Mouse (Mus musculus): ENCODE results near the gene Zfp367.
A peak's percentile ranks its signal among the peaks of the same experiment; 100 is the strongest.

The Zfp367 gene

DNA sequence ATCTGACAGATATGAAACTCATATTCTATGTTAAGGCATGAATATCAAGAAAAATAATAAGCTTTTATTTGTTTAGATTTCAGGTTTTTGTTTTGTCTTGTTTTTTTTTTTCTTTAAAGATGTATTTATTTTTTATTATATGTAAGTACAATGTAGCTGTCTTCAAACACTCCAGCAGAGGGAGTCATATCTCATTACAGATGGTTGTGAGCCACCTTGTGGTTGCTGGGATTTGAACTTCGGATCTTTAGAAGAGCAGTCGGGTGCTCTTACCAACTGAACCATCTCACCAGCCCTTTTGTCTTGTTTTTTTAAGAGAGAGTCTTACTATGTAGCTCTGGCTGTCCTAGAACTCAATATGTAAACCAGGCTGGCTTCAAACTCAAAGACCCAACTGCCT lies 35.6 kb downstream of the Zfp367 start:
- Histone ChIP-seq H3K9me3 (ENCODE audit: low read length) (no peaks in the 10 kb centered on the region), H3K4me3 (replicated peaks; ENCODE audit: low read length) (no peak overlapping the region), H3K27me3 (ENCODE audit: insufficient read depth, low read length) (no peaks in the 10 kb centered on the region), H3K4me1 (replicated peaks; ENCODE audit: low read depth, low read length) (peaks cover 10% of the 10 kb centered on the region), H3K36me3 (ENCODE audit: insufficient read depth, low read length) (no peaks in the 10 kb centered on the region)
- TF ChIP-seq CTCF (conservative IDR thresholded peaks at IDR 0.05; ENCODE audit: low read length) = peak; percentile 23
- no peak for TF ChIP-seq POU5F1 (IDR thresholded peaks at IDR 0.05; ENCODE audit: borderline replicate concordance, low read length)

DNA sequence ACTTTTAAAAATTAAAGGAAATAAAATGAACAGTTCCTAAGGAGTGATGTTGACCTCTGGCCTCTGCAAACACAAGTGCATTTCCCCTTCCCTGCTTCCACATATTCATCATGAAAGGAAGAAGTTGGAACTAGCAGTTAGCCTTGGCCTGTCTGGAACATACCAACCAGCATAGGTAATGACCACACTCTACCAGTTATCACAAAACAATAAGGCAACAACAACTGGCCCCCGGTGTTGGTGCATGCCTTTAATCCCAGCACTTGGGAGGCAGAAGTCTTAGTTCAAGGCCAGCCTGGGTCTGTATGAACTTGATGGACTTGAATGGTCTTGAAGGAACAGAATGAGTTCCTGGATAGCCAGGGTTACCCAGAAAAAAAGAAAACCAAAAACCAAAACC lies 42.6 kb downstream of the Zfp367 start:
- TF ChIP-seq CTCF (conservative IDR thresholded peaks at IDR 0.05; ENCODE audit: low read length) (no peak), POU5F1 (IDR thresholded peaks at IDR 0.05; ENCODE audit: borderline replicate concordance, low read length) (no peak), NANOG (IDR thresholded peaks at IDR 0.05; ENCODE audit: borderline replicate concordance, low read length) (no peak)
- H3K9me3 ChIP-seq (ENCODE audit: low read length) = no peaks in the 10 kb centered on the region
- no peaks in the 10 kb centered on the region for H3K36me3 ChIP-seq (ENCODE audit: insufficient read depth, low read length)
- H3K4me3 ChIP-seq (replicated peaks; ENCODE audit: low read length) = no peak overlapping the region
- no peaks in the 10 kb centered on the region for H3K27me3 ChIP-seq (ENCODE audit: insufficient read depth, low read length)
- peaks cover 29% of the 10 kb centered on the region for H3K4me1 ChIP-seq (replicated peaks; ENCODE audit: low read depth, low read length)

DNA sequence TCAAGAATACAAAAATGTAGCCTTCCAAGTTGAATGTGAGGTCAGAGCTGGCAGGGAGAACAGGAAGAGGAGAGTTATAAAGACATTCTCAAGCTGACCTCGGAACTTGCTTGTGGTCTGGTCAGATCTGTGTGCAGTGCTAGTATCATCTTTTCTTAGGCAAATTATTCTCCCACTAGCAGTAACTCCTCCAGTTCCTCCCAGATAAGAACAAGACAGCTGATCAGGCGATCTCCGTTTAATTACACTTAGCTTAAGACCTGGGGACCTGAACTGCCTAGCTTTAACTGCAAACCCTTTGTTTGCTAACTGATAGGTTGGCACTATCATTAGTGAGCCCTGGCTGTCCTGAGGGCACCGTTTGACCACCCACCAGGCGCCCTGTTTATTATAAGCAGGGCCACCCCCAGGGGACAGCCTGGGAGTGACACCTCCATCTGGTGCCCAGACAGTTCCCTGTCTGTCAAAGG lies 44.6 kb downstream of the Zfp367 start:
- Histone ChIP-seq H3K9me3 (ENCODE audit: low read length) (no peaks in the 10 kb centered on the region), H3K4me1 (replicated peaks; ENCODE audit: low read depth, low read length) (peaks cover 29% of the 10 kb centered on the region), H3K27me3 (ENCODE audit: insufficient read depth, low read length) (no peaks in the 10 kb centered on the region), H3K4me3 (replicated peaks; ENCODE audit: low read length) (no peak overlapping the region), H3K36me3 (ENCODE audit: insufficient read depth, low read length) (no peaks in the 10 kb centered on the region)
- no peak for TF ChIP-seq POU5F1 (IDR thresholded peaks at IDR 0.05; ENCODE audit: borderline replicate concordance, low read length)
- TF ChIP-seq CTCF (conservative IDR thresholded peaks at IDR 0.05; ENCODE audit: low read length) = no peak
- no peak for TF ChIP-seq NANOG (IDR thresholded peaks at IDR 0.05; ENCODE audit: borderline replicate concordance, low read length)

DNA sequence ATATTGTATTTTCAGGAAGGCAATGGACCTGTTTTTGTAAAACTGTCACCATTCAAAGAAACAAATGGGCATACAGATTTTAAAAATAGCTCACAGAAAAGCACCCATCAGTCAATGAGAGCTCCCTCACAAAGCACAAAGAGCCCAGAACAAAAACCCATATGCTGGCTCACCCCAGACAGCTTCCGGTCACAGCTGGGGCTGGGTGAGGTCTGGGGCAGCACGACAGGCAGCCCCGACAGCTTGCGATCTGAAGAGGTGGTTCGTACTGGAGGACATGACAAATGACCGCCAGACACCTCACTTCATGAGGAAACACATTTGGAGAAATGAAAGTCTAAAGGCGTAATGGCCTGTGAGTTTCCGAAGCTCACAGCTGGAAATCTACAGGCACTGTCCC lies 45.5 kb downstream of the Zfp367 start:
- no peaks in the 10 kb centered on the region for H3K36me3 ChIP-seq (ENCODE audit: insufficient read depth, low read length)
- no peaks in the 10 kb centered on the region for H3K27me3 ChIP-seq (ENCODE audit: insufficient read depth, low read length)
- TF ChIP-seq NANOG (IDR thresholded peaks at IDR 0.05; ENCODE audit: borderline replicate concordance, low read length) (peak; percentile 67), CTCF (conservative IDR thresholded peaks at IDR 0.05; ENCODE audit: low read length) (no peak), POU5F1 (IDR thresholded peaks at IDR 0.05; ENCODE audit: borderline replicate concordance, low read length) (no peak)
- H3K9me3 ChIP-seq (ENCODE audit: low read length) = no peaks in the 10 kb centered on the region
- peak overlapping the region; percentile 29; the same call in 1 of the 2 replicates for H3K4me3 ChIP-seq (replicated peaks; ENCODE audit: low read length)
- peaks cover 29% of the 10 kb centered on the region for H3K4me1 ChIP-seq (replicated peaks; ENCODE audit: low read depth, low read length)

DNA sequence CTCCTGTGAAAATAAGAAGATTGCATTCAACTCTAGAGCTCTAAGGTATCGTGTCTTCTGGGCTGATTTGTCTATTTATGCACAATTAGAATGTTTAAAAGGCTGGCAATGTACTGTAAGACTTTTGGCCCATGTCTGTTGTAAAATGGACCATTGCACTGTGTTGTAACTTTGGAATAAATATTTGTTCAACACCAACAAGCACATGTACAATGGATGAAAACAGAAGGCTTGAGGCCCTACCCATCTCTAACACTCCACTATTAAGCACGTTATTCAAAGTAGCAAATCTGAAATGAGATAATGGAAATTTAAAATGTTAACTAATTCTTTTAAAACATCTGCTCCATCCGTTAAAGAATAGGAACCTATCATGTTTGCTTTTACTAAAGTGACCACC lies 45.9 kb downstream of the Zfp367 start:
- TF ChIP-seq POU5F1 (IDR thresholded peaks at IDR 0.05; ENCODE audit: borderline replicate concordance, low read length) (no peak), NANOG (IDR thresholded peaks at IDR 0.05; ENCODE audit: borderline replicate concordance, low read length) (no peak), CTCF (conservative IDR thresholded peaks at IDR 0.05; ENCODE audit: low read length) (no peak)
- peaks cover 29% of the 10 kb centered on the region for H3K4me1 ChIP-seq (replicated peaks; ENCODE audit: low read depth, low read length)
- no peaks in the 10 kb centered on the region for H3K9me3 ChIP-seq (ENCODE audit: low read length)
- H3K36me3 ChIP-seq (ENCODE audit: insufficient read depth, low read length) = no peaks in the 10 kb centered on the region
- H3K27me3 ChIP-seq (ENCODE audit: insufficient read depth, low read length) = no peaks in the 10 kb centered on the region
- no peak overlapping the region for H3K4me3 ChIP-seq (replicated peaks; ENCODE audit: low read length)

DNA sequence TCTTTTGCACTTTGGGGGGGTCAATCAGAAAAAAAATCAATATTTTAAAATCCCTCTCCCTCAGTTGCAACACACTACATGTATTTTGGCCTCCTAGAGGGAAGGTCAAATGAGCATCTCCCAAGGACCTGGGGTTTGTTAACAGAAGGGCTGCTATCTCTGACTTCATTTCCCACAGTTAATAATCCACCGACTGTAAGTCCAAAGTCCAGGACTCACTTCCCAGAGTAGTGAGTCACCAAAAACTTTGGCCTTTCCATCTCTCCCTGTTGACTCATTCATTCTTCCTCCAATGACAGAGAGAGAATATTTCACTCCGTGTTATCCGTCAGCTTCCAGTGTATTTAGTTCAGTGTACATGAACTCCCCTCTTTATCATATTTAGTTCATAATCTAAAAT lies 47.3 kb downstream of the Zfp367 start:
- Histone ChIP-seq H3K9me3 (ENCODE audit: low read length) (no peaks in the 10 kb centered on the region), H3K4me1 (replicated peaks; ENCODE audit: low read depth, low read length) (peaks cover 35% of the 10 kb centered on the region), H3K27me3 (ENCODE audit: insufficient read depth, low read length) (no peaks in the 10 kb centered on the region), H3K36me3 (ENCODE audit: insufficient read depth, low read length) (no peaks in the 10 kb centered on the region), H3K4me3 (replicated peaks; ENCODE audit: low read length) (no peak overlapping the region)
- TF ChIP-seq POU5F1 (IDR thresholded peaks at IDR 0.05; ENCODE audit: borderline replicate concordance, low read length) (no peak), CTCF (conservative IDR thresholded peaks at IDR 0.05; ENCODE audit: low read length) (no peak), NANOG (IDR thresholded peaks at IDR 0.05; ENCODE audit: borderline replicate concordance, low read length) (no peak)

DNA sequence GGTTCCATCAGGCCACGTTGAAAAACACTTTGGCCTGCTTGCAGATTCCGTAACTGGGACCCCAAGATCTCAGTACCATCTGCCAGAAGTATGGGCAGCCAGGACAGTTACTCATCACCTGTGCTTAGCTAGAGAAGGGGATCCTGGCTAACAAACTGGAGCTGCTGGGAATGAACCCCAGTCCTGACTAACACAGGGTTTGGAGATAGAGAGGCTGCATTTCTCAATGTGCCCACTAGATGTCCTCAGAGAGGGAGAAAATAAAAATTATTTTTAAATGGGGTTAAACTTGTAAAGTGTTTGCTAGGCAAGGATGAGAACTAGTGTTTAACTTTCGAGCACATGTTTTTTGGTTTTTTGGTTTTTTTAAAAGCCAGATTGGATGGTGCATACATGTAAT lies 52.8 kb downstream of the Zfp367 start:
- H3K36me3 ChIP-seq (ENCODE audit: insufficient read depth, low read length) = no peaks in the 10 kb centered on the region
- TF ChIP-seq POU5F1 (IDR thresholded peaks at IDR 0.05; ENCODE audit: borderline replicate concordance, low read length) (no peak), NANOG (IDR thresholded peaks at IDR 0.05; ENCODE audit: borderline replicate concordance, low read length) (no peak), CTCF (conservative IDR thresholded peaks at IDR 0.05; ENCODE audit: low read length) (peak; percentile 99)
- H3K9me3 ChIP-seq (ENCODE audit: low read length) = no peaks in the 10 kb centered on the region
- peaks cover 16% of the 10 kb centered on the region; the same call in 1 of the 2 replicates for H3K4me1 ChIP-seq (replicated peaks; ENCODE audit: low read depth, low read length)
- no peaks in the 10 kb centered on the region for H3K27me3 ChIP-seq (ENCODE audit: insufficient read depth, low read length)
- no peak overlapping the region for H3K4me3 ChIP-seq (replicated peaks; ENCODE audit: low read length)

DNA sequence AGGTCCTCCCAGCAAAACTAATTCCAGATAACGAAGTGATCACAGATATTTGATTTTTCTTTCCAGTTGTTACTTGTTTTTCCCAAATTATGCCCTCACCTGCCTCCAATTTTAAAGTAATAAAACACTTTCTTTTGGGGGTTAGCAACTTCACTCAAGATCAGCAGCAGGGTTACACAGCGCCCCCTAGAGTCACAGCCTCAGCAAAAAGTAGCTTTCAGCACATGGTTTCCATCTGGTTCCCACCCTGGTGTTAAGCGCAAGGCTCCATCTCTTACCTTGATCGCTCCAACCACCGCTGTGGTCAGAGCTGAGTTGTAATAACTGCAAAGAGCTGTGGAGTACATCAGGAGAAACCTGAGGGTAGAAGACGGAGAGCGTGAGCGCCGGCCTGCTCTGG lies 54.0 kb downstream of the Zfp367 start:
- no peak for TF ChIP-seq NANOG (IDR thresholded peaks at IDR 0.05; ENCODE audit: borderline replicate concordance, low read length)
- TF ChIP-seq CTCF (conservative IDR thresholded peaks at IDR 0.05; ENCODE audit: low read length) = peak; percentile 90
- no peak for TF ChIP-seq POU5F1 (IDR thresholded peaks at IDR 0.05; ENCODE audit: borderline replicate concordance, low read length)
- Histone ChIP-seq H3K27me3 (ENCODE audit: insufficient read depth, low read length) (no peaks in the 10 kb centered on the region), H3K4me1 (replicated peaks; ENCODE audit: low read depth, low read length) (peaks cover 16% of the 10 kb centered on the region; the same call in 1 of the 2 replicates), H3K4me3 (replicated peaks; ENCODE audit: low read length) (no peak overlapping the region), H3K36me3 (ENCODE audit: insufficient read depth, low read length) (no peaks in the 10 kb centered on the region), H3K9me3 (ENCODE audit: low read length) (no peaks in the 10 kb centered on the region)

DNA sequence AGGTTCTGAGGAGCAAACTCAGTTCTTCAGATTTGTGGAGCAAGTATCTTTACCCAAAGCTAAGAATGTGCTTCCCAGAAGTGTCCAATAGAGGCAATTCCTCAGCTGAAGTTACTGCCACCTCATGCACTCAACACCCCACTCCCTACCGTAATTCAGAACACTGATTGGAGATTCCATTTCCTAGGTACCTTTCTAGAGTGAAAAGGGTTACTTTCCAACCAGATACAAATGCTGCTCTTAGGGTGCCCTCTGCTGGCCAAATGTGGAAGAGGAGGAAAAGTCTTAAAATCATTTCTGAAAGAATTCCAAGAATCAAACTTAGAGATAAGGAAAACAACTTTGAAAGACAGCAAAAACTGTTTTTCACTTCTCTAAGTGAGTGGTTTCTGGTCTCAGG lies 59.7 kb downstream of the Zfp367 start:
- Histone ChIP-seq H3K36me3 (ENCODE audit: insufficient read depth, low read length) (no peaks in the 10 kb centered on the region), H3K27me3 (ENCODE audit: insufficient read depth, low read length) (no peaks in the 10 kb centered on the region), H3K9me3 (ENCODE audit: low read length) (no peaks in the 10 kb centered on the region), H3K4me1 (replicated peaks; ENCODE audit: low read depth, low read length) (no peaks in the 10 kb centered on the region), H3K4me3 (replicated peaks; ENCODE audit: low read length) (no peak overlapping the region)
- TF ChIP-seq CTCF (conservative IDR thresholded peaks at IDR 0.05; ENCODE audit: low read length) = peak; percentile 85
- no peak for TF ChIP-seq NANOG (IDR thresholded peaks at IDR 0.05; ENCODE audit: borderline replicate concordance, low read length)
- no peak for TF ChIP-seq POU5F1 (IDR thresholded peaks at IDR 0.05; ENCODE audit: borderline replicate concordance, low read length)

Measured in E14TG2a.4 (cell line).